Mouse (Mus musculus) limb, embryonic 13.5 days (tissue): Measurements from ENCODE around the gene Zfp94. TPM values are rescaled to one million over a fixed set of nuclear protein-coding genes. Genes with fewer than 3 reads are reported as not detected.
"Not testable (repeated sequence)": the region's sequence is repeated elsewhere in the genome, so short reads cannot be mapped to it uniquely, and the experiment has no call there.

ENCODE experiments used
- ATAC-seq: fragments of 200-750 bp; cut with Nextera tagmentation; 2 replicates; pipeline ENCODE4 v1.8.0; 2017; ENCODE audit warnings: low read depth, moderate number of reproducible peaks, moderate TSS enrichment; ENCODE audit not compliant: low FRiP score
- H3K27ac ChIP-seq: fragments of 300-500 bp; sonication (generic); 2 replicates; pipeline ENCODE4 v1.5.1; 2015; ENCODE audit warnings: inconsistent platforms, mild to moderate bottlenecking, moderate library complexity
- H3K27me3 ChIP-seq: fragments of 300-500 bp; sonication (generic); 2 replicates; pipeline ENCODE4 v1.6.1; 2015; ENCODE audit warnings: mild to moderate bottlenecking, inconsistent platforms
- H3K36me3 ChIP-seq: fragments of 300-500 bp; sonication (generic); 2 replicates; pipeline ENCODE4 v1.6.1; 2015; ENCODE audit warnings: inconsistent platforms, mild to moderate bottlenecking, moderate library complexity
- H3K4me1 ChIP-seq: fragments of 300-500 bp; sonication (generic); 2 replicates; pipeline ENCODE4 v1.6.1; 2015; ENCODE audit warnings: inconsistent platforms
- H3K4me2 ChIP-seq: fragments of 300-500 bp; sonication (generic); replicated peaks from 2 replicates; pipeline ENCODE4 v1.6.1; 2015; ENCODE audit warnings: inconsistent platforms, mild to moderate bottlenecking, moderate library complexity
- H3K4me3 ChIP-seq: fragments of 300-500 bp; sonication (generic); 2 replicates; pipeline ENCODE4 v1.5.1; 2015; ENCODE audit warnings: moderate library complexity, mild to moderate bottlenecking, inconsistent platforms
- H3K9ac ChIP-seq: fragments of 300-500 bp; sonication (generic); 2 replicates; pipeline ENCODE4 v1.6.1; 2015; ENCODE audit warnings: mild to moderate bottlenecking, inconsistent platforms
- H3K9me3 ChIP-seq: fragments of 300-500 bp; sonication (generic); 2 replicates; pipeline ENCODE4 v1.6.1; 2016; ENCODE audit warnings: inconsistent platforms
- whole genome bisulfite sequencing: fragments of 180-500 bp; shearing (Covaris S2); methylation state at CpG from one replicate; pipeline ENCODE4 v1.1.7; 2015; 5-methylcytosine and 5-hydroxymethylcytosine counted together
- polyA plus RNA-seq: library from polyadenylated mRNA; unstranded; fragments of >200 nt; fragmentation: Nextera tagmentation; extraction: Ambion mirVana; gene quantifications from 2 replicates; pipeline ENCODE4 v1.2.1, GENCODE M21; 2015

The Zfp94 gene
- polyA plus RNA-seq, 1 experiment from 2014 or later: 16.0 TPM

- Histone ChIP-seq H3K4me1 (no peaks in the 10 kb centered on the region), H3K4me3 (no peak overlapping the region), H3K9me3 (peaks cover 22% of the 10 kb centered on the region; the same call in 1 of the 2 replicates), H3K27me3 (no peaks in the 10 kb centered on the region), H3K36me3 (peaks cover 77% of the 10 kb centered on the region), H3K27ac (no peak overlapping the region), H3K9ac (no peak overlapping the region), H3K4me2 (no peak overlapping the region)
- WGBS: 94% methylated on average over 4 of the region's 4 CpGs
- no peak for ATAC-seq
Measured at GRCm38 (mm10) chr7:24290106-24290693, 26.3 kb downstream of the Zfp94 start.

GRCm38 (mm10) chr7:24288512-24288911 is 28.0 kb downstream of the Zfp94 start:
- Histone ChIP-seq H3K4me1 (no peaks in the 10 kb centered on the region), H3K36me3 (peaks cover 60% of the 10 kb centered on the region), H3K9ac (no peak overlapping the region), H3K4me3 (no peak overlapping the region), H3K27me3 (no peaks in the 10 kb centered on the region), H3K4me2 (no peak overlapping the region), H3K9me3 (peaks cover 22% of the 10 kb centered on the region; the same call in 1 of the 2 replicates), H3K27ac (no peak overlapping the region)
- ATAC-seq: no peak
- WGBS: 90% methylated on average over 6 of the region's 6 CpGs

- WGBS: 91% methylated on average over 5 of the region's 5 CpGs
- H3K4me1 ChIP-seq: no peaks in the 10 kb centered on the region
- H3K36me3 ChIP-seq: peaks cover 52% of the 10 kb centered on the region
- no peak overlapping the region for H3K27ac ChIP-seq
- H3K4me3 ChIP-seq: no peak overlapping the region
- H3K4me2 ChIP-seq: no peak overlapping the region
- peaks cover 22% of the 10 kb centered on the region; the same call in 1 of the 2 replicates for H3K9me3 ChIP-seq
- no peak for ATAC-seq
- no peak overlapping the region for H3K9ac ChIP-seq
- H3K27me3 ChIP-seq: no peaks in the 10 kb centered on the region
Measured at GRCm38 (mm10) chr7:24287670-24288069, 28.8 kb downstream of the Zfp94 start.

DNA sequence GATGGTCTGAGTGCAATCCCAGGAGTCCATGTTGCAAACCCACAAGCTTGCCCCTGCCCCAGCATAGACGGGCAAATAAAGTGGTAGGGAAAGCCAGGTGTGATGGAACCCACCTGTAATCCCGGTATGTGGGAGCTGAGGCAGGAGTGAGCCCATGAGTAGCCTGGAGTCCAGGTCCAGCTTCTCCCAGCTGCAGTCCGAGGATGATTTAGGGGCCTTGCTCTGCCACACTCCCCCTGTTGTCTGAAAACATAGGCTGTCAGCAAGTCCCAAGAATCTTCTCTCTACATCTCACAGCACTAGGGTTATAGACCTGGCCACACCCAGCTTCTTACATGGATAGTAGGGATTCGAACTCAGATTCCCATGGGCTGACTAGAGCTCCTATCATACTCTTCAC is 29.6 kb downstream of the Zfp94 start:
- Histone ChIP-seq H3K4me1 (no peaks in the 10 kb centered on the region), H3K9me3 (peaks cover 21% of the 10 kb centered on the region; the same call in 1 of the 2 replicates), H3K4me2 (no peak overlapping the region), H3K36me3 (peaks cover 44% of the 10 kb centered on the region), H3K4me3 (no peak overlapping the region), H3K27ac (no peak overlapping the region), H3K9ac (no peak overlapping the region), H3K27me3 (no peaks in the 10 kb centered on the region)
- WGBS: 81% methylated on average over 4 of the region's 4 CpGs
- no peak for ATAC-seq

DNA sequence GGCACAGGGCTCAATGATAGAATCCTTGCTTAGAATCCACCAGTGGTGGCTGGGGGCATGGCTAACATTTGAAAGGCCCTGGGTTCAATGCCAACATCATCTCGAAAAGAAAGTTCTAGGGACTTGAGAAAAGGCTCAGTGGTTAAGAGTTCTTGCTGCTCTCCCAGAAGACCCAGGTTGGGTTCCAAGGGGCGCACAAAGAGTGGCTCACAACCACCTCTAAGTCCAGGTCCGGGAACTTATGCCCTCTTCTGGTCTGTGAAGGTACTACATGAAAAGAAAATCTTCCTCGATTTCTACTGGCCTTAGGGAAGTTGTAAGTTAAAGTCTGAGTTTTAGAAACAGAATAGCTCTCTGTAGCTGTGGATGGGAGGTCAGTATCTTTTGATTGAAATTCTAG is 30.4 kb downstream of the Zfp94 start:
- Histone ChIP-seq H3K9ac (no peak overlapping the region), H3K4me3 (no peak overlapping the region), H3K27ac (no peak overlapping the region), H3K27me3 (no peaks in the 10 kb centered on the region), H3K9me3 (peaks cover 12% of the 10 kb centered on the region; the same call in 1 of the 2 replicates), H3K36me3 (peaks cover 36% of the 10 kb centered on the region), H3K4me2 (no peak overlapping the region), H3K4me1 (no peaks in the 10 kb centered on the region)
- ATAC-seq: no peak
- 46% methylated on average over 4 of the region's 4 CpGs for WGBS

- H3K9me3 ChIP-seq: no peaks in the 10 kb centered on the region
- WGBS: 47% methylated on average over 4 of the region's 4 CpGs
- ATAC-seq: no peak
- H3K27ac ChIP-seq: no peak overlapping the region
- no peak overlapping the region for H3K4me2 ChIP-seq
- no peaks in the 10 kb centered on the region for H3K4me1 ChIP-seq
- H3K27me3 ChIP-seq: no peaks in the 10 kb centered on the region
- H3K9ac ChIP-seq: no peak overlapping the region
- H3K36me3 ChIP-seq: peaks cover 14% of the 10 kb centered on the region
- H3K4me3 ChIP-seq: no peak overlapping the region
Measured at GRCm38 (mm10) chr7:24280858-24281145, 35.7 kb downstream of the Zfp94 start.

DNA sequence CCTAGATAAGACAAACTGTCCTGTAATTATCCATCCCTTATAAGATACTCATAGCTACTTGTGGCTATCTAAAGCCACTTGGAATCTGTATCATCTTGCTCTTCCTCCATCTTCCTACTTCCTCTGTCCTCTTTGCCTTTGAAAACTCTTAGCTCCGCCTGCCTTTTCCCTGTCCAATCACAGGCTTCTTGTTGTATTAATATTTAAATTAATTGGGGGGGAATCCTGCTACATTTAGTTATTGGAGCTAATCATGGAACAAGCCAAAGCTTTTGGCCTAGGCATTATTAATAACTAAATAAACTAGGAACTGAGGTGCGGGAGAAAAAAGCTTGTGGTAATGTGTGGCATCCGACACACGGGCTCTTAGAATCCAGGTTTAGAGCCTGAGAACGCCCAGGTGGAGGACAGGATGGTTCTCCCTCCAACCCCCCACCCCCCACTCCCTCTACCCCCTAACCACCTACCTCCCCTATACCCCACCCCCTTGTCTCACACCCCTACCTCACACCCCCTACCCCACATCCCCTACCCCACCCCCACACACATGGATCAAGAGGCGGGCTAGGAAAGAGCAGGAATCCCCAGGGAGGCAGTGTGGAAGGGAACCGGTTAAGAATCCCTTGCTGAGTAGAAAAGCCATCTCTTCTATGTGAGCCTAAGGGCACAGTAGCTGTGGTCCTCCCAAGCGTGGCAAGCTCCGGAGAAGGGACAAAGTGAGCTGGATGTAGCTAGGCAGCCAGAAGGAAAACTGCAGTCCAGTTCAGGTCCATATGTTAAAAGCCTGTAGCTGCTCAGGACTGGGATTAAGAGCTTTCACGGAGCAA is 36.2 kb downstream of the Zfp94 start:
- Histone ChIP-seq H3K36me3 (peaks cover 19% of the 10 kb centered on the region), H3K9me3 (no peaks in the 10 kb centered on the region), H3K4me1 (no peaks in the 10 kb centered on the region), H3K4me2 (no peak overlapping the region), H3K27me3 (no peaks in the 10 kb centered on the region), H3K4me3 (no peak overlapping the region), H3K9ac (no peak overlapping the region), H3K27ac (no peak overlapping the region)
- 53% methylated on average over 10 of the region's 10 CpGs for WGBS
- ATAC-seq: no peak

- H3K4me3 ChIP-seq, H3K9me3 ChIP-seq, H3K9ac ChIP-seq, H3K27me3 ChIP-seq, ATAC-seq, H3K27ac ChIP-seq, H3K4me2 ChIP-seq, H3K4me1 ChIP-seq: not testable (repeated sequence)
- WGBS: 85% methylated on average over 3 of the region's 3 CpGs
- H3K36me3 ChIP-seq: peaks cover 34% of the 10 kb centered on the region
Measured at GRCm38 (mm10) chr7:24278771-24279170, 37.7 kb downstream of the Zfp94 start.

GRCm38 (mm10) chr7:24274456-24274855 is 42.0 kb downstream of the Zfp94 start:
- WGBS: 95% methylated on average over 4 of the region's 4 CpGs
- no peak for ATAC-seq

GRCm38 (mm10) chr7:24271191-24271590 is 45.3 kb downstream of the Zfp94 start:
- H3K27ac ChIP-seq: no peak overlapping the region
- no peak overlapping the region for H3K9ac ChIP-seq
- WGBS: 93% methylated on average over 6 of the region's 6 CpGs
- ATAC-seq: no peak
- peaks cover 4% of the 10 kb centered on the region; the same call in 1 of the 2 replicates for H3K4me1 ChIP-seq
- H3K4me3 ChIP-seq: no peak overlapping the region
- no peaks in the 10 kb centered on the region for H3K9me3 ChIP-seq
- H3K27me3 ChIP-seq: no peaks in the 10 kb centered on the region
- H3K36me3 ChIP-seq: peaks cover 29% of the 10 kb centered on the region
- peak overlapping the region; percentile 78; the same call in 1 of the 2 replicates for H3K4me2 ChIP-seq

More at GRCm38 (mm10) chr7:24274456-24274855, 42.0 kb downstream of the Zfp94 start:
- H3K27me3 ChIP-seq: no peaks in the 10 kb centered on the region
- H3K4me1 ChIP-seq: peaks cover 4% of the 10 kb centered on the region; the same call in 1 of the 2 replicates
- H3K36me3 ChIP-seq: peaks cover 38% of the 10 kb centered on the region
- H3K27ac ChIP-seq: no peak overlapping the region
- H3K4me3 ChIP-seq: no peak overlapping the region
- no peak overlapping the region for H3K9ac ChIP-seq
- no peak overlapping the region for H3K4me2 ChIP-seq
- H3K9me3 ChIP-seq: no peaks in the 10 kb centered on the region

- H3K36me3 ChIP-seq: peaks cover 23% of the 10 kb centered on the region
- peaks cover 4% of the 10 kb centered on the region; the same call in 1 of the 2 replicates for H3K4me1 ChIP-seq
- no peaks in the 10 kb centered on the region for H3K27me3 ChIP-seq
- WGBS: 0% methylated on average over 12 of the region's 12 CpGs
- peak within 1 kb of the TSS; percentile 64 for H3K4me3 ChIP-seq
- peak within 1 kb of the TSS; percentile 82 for H3K9ac ChIP-seq
- H3K9me3 ChIP-seq: no peaks in the 10 kb centered on the region
- peak; percentile 94 for ATAC-seq
- H3K27ac ChIP-seq: no peak within 1 kb of the TSS
- H3K4me2 ChIP-seq: peak within 1 kb of the TSS; percentile 78
Measured at GRCm38 (mm10) chr7:24270288-24270672, 46.2 kb downstream of the Zfp94 start, which contains the start of gene Zfp93. Gene Zfp93 (plus strand): TSS chr7:24270420.

DNA sequence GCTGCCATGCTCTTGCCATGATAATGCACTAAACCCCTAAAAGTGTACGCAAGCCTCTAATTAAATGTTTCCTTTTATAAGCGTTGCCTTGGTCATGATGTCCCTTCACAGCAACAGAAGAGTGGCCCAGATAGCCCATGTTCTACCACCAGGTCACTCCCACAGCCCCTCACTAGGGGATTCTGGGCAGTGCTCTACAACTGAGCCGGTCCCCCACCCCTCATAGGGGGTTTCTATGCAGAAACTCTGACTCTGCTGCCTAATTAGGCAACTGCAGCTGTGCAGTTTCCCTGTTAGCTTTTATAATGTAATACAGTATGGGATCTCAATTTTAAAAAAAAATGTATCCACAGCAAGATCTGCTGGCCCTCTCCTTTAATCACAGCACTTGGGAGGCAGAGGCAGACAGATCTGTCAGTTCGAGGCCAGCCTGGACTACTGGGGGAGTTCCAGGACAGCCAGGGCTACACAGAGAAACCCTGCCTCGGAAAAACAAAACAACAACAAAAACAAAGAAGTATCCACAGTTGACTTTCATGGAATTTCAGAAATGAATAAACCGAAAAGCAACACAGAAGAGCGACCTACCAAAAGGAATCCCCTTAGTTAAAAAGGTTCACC is 46.7 kb downstream of the Zfp94 start:
- H3K9me3 ChIP-seq: no peaks in the 10 kb centered on the region
- H3K4me1 ChIP-seq: peaks cover 4% of the 10 kb centered on the region; the same call in 1 of the 2 replicates
- H3K4me3 ChIP-seq: peak overlapping the region; percentile 64
- 31% methylated on average over 7 of the region's 7 CpGs for WGBS
- H3K4me2 ChIP-seq: peak overlapping the region; percentile 78
- H3K27me3 ChIP-seq: no peaks in the 10 kb centered on the region
- no peak overlapping the region for H3K27ac ChIP-seq
- ATAC-seq: peak; percentile 46
- peaks cover 18% of the 10 kb centered on the region for H3K36me3 ChIP-seq
- H3K9ac ChIP-seq: peak overlapping the region; percentile 82
